Mouse (Mus musculus): ENCODE measurements around the gene Rapgef4.

- no peak for TF ChIP-seq CTCF (IDR thresholded peaks at IDR 0.05; ENCODE audit: insufficient read depth, low read depth, low read length)
- no peak for TF ChIP-seq POLR2A (IDR thresholded peaks at IDR 0.05; ENCODE audit: insufficient read depth, low read depth, low read length)
Observed at GRCm38 (mm10) chr2:72045659-72046058, 64.6 kb downstream of the Rapgef4 start.

Data from olfactory bulb, adult 2 months (tissue).